Mouse (Mus musculus) bone marrow, adult 2 months (tissue): ENCODE results near the gene Naa15.

Source experiments
- CTCF ChIP-seq: fragments of 200-500 bp; IDR thresholded peaks from 2 replicates; pipeline ENCODE4 v1.5.1; 2011; ENCODE audit warnings: low read length, control low read depth; ENCODE audit not compliant: control insufficient read depth, insufficient read depth
- POLR2A ChIP-seq: fragments of 200-500 bp; IDR thresholded peaks from 2 replicates; pipeline ENCODE4 v1.6.1; 2011; ENCODE audit warnings: low read depth, mild to moderate bottlenecking, control low read depth, low read length, borderline replicate concordance; ENCODE audit not compliant: control insufficient read depth

- TF ChIP-seq CTCF (no peak), POLR2A (no peak)
These were observed 20.1 kb downstream of the Naa15 start for GRCm38 (mm10) chr3:51434871-51435595.
